Mouse (Mus musculus): ENCODE results near the gene Col23a1.

- TF ChIP-seq TCF12 (IDR thresholded peaks at IDR 0.05; ENCODE audit: insufficient read depth, poor library complexity, severe bottlenecking) (no peak), POLR2A (IDR thresholded peaks at IDR 0.05; ENCODE audit: insufficient read length, low read depth) (no peak), E2F4 (IDR thresholded peaks at IDR 0.05; ENCODE audit: insufficient read depth) (no peak), MAX (IDR thresholded peaks at IDR 0.05; ENCODE audit: low read depth) (no peak), USF1 (IDR thresholded peaks at IDR 0.05; ENCODE audit: low read depth) (no peak), POLR2AphosphoS2 (IDR thresholded peaks at IDR 0.05; ENCODE audit: insufficient read length, low read depth) (no peak), CEBPB (IDR thresholded peaks at IDR 0.05; ENCODE audit: insufficient read depth, poor library complexity, severe bottlenecking) (no peak), MYOG (IDR thresholded peaks at IDR 0.05; ENCODE audit: control insufficient read depth in 1 of 3, insufficient read depth in 1 of 3, insufficient read length in 2 of 3, low read depth in 2 of 3) (no peak), REST (IDR thresholded peaks at IDR 0.05; ENCODE audit: insufficient read depth, insufficient read length) (no peak)
Observed at GRCm38 (mm10) chr11:51534314-51534713, 244.6 kb downstream of the Col23a1 start.

Measured in myocyte (in vitro differentiated cells).